Mouse (Mus musculus) liver, adult (tissue): ENCODE data around the gene Trex1.
A peak's percentile ranks its signal among the peaks of the same experiment; 100 is the strongest.

Experiments used
- GATA4 ChIP-seq: IDR thresholded peaks from 2 replicates; pipeline ENCODE4 v1.6.1; 2014; ENCODE audit warnings: mild to moderate bottlenecking, low read length; ENCODE audit not compliant: insufficient replicate concordance

Gene Trex1

GRCm38 (mm10) chr9:109059136-109059903 is at the start of gene Trex1:
Gene Trex1, minus strand, starts transcription at chr9:109059734.
- TF ChIP-seq GATA4, result peak; percentile 87; the same call in 1 of the 2 replicates

- TF ChIP-seq GATA4, result no peak
Measured at GRCm38 (mm10) chr9:109107341-109107740, 47.8 kb upstream of the Trex1 start.

- TF ChIP-seq GATA4, result no peak
Measured at GRCm38 (mm10) chr9:109105648-109106047, 46.1 kb upstream of the Trex1 start.

- no peak for TF ChIP-seq GATA4
Measured at GRCm38 (mm10) chr9:109105011-109105410, 45.5 kb upstream of the Trex1 start.

GRCm38 (mm10) chr9:109104083-109104482 is 44.5 kb upstream of the Trex1 start:
- no peak for TF ChIP-seq GATA4

- TF ChIP-seq GATA4, result no peak
Measured at GRCm38 (mm10) chr9:109103250-109103649, 43.7 kb upstream of the Trex1 start.

GRCm38 (mm10) chr9:109102541-109102940 is 43.0 kb upstream of the Trex1 start:
- no peak for TF ChIP-seq GATA4

GRCm38 (mm10) chr9:109101933-109102445 is 42.5 kb upstream of the Trex1 start:
- TF ChIP-seq GATA4, result no peak

GRCm38 (mm10) chr9:109100307-109100928 is 40.9 kb upstream of the Trex1 start:
- TF ChIP-seq GATA4, result no peak

GRCm38 (mm10) chr9:109098969-109099368 is 39.4 kb upstream of the Trex1 start:
- no peak for TF ChIP-seq GATA4

GRCm38 (mm10) chr9:109098366-109098765 is 38.8 kb upstream of the Trex1 start:
- no peak for TF ChIP-seq GATA4

- TF ChIP-seq GATA4, result no peak
Measured at GRCm38 (mm10) chr9:109097831-109098230, 38.3 kb upstream of the Trex1 start.

- TF ChIP-seq GATA4, result no peak
Measured at GRCm38 (mm10) chr9:109097291-109097690, 37.8 kb upstream of the Trex1 start.

GRCm38 (mm10) chr9:109096856-109097255 is 37.3 kb upstream of the Trex1 start:
- no peak for TF ChIP-seq GATA4

GRCm38 (mm10) chr9:109096251-109096661 is 36.7 kb upstream of the Trex1 start:
- TF ChIP-seq GATA4, result no peak
